Mouse (Mus musculus): Measurements from ENCODE around the gene Kcnmb1.

The Kcnmb1 gene

DNA sequence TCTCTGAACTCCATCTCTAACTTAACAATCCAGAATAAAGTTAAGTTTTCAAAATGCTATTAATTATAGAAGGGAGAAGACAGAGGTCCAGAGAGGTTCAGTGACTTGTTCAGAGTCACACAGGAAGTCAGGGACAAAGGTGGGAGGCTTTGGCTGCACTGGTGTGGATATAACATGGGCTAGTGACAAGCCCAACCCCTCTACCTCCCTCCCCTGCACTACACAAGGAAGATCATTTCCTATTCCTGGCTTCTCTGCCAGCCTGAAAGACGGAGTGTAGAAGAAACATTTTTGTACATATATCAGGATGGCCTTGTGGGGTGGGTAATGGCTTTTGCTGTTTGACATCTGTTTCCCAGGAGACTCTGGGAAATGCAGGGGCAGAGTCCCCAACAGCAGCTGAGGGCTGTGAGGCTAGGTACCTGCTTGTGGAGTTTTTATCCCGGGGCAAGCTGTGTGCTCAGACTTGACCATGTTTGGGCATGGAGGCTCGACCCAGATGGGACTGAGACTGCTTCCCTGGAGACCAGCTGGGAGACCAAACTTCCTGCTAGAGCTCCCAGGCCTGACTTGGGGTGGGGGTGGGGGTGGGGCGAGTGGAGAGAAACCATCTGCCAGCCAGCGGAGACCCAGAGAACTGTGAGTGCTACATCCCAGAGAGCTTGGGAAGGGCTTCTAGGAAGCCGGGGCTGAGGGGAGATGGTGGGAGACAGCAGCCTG, at the start of gene Kcnmb1:
Gene Kcnmb1, plus strand, starts transcription at position 326 of the 720 bp plus-strand sequence.
- in situ Hi-C loops (cut with MseI, MboI): no loop called here

DNA sequence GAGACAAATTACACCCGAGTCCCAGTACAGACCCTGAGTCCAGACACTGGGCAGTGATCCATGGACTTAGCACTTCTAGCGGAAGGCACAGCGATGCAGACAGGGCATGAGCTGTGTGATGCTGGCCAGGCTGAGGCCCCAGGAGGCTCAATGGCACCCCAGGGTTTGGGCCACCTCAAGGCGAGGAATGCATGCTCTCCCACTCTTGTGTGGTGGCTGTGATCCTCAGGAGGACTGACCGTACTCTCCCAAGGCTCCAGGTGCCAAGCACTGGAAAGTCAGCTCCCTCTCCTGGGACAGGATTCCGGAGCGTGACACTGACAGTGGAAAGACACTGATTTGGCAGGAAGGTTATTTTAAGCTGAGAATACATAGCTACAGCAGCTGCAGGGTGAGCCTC, 49.8 kb upstream of the Kcnmb1 start:
- in situ Hi-C loops (cut with MseI, MboI): loop anchor here in 1 of 2 experiments (25.0 kb wide), 1 partner anchor 726 kb away; no protein-coding TSS in a partner anchor

DNA sequence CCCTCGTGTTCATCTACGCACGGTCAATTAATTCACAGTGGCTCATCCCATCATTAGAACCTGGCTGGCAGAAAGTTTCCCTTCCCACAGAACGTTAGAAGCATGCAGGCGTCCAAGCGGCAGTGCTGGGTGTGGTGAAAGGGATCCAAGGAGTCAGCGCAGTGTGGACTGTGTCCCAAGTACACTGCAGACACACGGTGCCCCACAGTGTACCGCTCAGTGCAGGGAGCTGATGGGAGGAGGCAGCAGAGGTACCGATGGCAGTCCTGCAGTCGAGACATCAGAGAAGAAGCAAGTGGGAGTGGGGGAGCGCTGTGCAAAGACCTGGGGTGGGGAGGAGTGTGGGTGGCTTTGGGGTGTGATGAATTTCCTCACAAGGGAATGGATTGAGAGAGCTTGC, 48.6 kb upstream of the Kcnmb1 start:
- in situ Hi-C loops (cut with MseI, MboI): loop anchor here in 1 of 2 experiments (25.0 kb wide), 1 partner anchor 727 kb away; no protein-coding TSS in a partner anchor

DNA sequence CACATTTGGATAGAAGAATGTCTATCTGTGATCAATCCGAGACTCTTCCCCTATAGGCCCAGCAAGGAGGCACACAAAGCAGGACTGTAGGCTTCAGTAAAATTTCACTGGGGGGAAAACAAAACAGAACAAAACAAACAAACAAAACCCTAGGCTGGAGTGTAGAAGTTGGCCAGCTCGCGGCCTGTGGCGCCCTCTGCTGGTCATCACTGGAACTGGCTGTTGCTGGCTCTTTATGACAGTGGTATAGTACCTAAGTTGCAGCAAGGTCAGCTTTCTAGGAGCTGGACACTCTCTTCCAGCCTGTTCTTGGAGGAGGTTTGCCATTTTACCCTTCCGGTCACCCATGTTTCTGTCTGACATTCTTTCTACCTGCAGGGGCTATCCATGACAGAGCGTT, 45.2 kb upstream of the Kcnmb1 start:
- in situ Hi-C loops (cut with MseI, MboI): loop anchor here (5.0 to 25.0 kb wide), 2 partner anchors 185 to 730 kb away; no protein-coding TSS in a partner anchor

DNA sequence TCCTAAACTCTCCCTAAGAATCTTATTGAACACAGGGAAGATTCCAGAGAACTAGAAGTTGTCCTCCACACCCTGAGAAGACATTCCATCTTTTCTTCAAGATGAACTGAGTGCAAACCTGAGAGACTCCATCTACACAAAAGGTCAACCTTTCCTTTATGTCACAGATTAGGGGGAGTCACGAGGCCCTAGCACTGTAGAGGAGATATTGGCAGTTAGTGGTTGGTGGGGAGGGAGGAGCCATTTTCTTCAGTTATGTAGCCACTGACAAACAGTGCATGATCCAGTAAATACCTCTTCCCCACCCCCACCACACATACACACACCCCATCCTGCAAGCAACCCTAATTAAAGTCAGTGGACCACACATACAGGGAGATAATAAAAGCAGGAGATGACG, 44.4 kb upstream of the Kcnmb1 start:
- in situ Hi-C loops (cut with MseI, MboI): loop anchor here (5.0 to 25.0 kb wide), 2 partner anchors 186 to 731 kb away; no protein-coding TSS in a partner anchor

DNA sequence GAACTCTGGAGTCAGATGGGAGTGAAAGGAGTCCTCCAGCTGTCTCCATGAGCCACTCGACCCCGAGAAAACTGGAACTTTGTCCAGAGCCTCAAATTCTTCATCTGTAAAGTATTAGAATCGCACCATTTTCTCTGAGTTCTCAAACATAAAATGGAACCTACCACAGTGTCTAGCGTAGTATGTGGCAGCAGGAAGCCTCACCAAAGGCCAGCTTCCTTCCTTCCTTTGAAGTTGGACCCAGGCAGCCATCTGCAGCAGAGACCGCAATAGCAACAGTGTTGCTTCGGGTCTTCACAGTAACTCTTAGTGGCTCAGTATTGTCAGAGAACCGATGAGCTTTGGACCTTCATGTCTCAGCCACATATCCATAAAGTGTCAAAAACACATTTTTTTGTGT, 43.0 kb upstream of the Kcnmb1 start:
- in situ Hi-C loops (cut with MseI, MboI): loop anchor here (5.0 to 25.0 kb wide), 2 partner anchors 188 to 733 kb away; no protein-coding TSS in a partner anchor

DNA sequence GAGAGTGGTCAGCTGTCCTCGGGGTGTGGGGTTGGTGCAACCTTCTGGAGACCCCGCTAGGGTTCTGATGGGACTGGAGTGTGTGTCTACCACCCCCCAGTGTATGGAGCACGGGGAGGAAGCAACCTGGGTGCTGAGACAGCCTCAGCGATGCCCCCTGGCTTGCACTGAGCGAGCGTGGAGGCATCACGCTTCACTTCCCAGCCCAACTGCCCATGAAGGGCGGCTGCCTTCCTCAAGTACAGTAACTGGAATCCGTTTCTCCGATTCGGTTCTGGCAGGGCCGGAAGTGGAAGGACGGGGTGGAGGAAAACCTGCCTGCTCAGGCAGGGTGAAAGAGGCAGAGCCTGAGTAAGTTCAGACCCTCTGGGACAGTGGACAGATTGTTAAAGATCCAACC, 41.4 kb upstream of the Kcnmb1 start:
- in situ Hi-C loops (cut with MseI, MboI): loop anchor here in 1 of 2 experiments (25.0 kb wide), 1 partner anchor 734 kb away; no protein-coding TSS in a partner anchor

DNA sequence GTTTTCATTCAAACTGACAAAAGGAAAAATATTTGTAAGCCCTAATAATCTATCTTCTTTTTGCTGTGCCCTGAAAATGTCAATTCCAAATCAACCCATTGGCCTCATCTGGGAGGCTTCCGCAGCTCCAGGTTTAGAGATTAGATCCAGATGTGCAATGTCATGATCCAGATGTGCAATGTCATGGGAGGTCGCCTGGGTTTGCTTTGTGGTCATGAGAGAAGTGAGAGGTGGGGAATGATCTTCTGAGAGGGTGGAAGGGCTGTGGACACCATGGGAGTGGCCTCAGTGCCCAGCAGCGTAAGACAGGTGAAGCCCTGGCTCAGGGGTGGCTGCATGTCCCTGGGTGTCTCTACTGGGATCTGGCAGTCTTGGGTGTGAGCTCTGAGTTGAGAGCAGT, 39.8 kb upstream of the Kcnmb1 start:
- in situ Hi-C loops (cut with MseI, MboI): loop anchor here in 1 of 2 experiments (25.0 kb wide), 1 partner anchor 736 kb away; no protein-coding TSS in a partner anchor

DNA sequence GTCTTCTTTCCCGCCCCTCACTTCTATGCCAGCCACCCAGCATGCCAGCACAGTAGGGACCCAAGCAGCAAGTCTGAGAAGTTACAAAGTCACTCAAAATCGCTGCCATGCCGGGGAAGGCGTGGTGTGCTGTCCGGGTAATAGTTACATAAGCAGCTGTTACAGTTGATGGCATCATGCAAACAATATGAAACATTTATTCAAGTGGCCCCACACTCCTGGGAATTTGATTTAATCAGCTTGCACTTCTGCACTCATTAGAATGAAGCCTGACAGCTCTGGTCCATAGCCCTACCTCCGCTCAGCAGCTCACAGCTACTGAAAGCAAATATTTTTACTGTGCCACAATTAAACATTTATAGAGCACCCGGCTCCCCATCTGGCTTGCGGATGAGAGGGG, 37.0 kb upstream of the Kcnmb1 start:
- in situ Hi-C loops (cut with MseI, MboI): no loop called here

DNA sequence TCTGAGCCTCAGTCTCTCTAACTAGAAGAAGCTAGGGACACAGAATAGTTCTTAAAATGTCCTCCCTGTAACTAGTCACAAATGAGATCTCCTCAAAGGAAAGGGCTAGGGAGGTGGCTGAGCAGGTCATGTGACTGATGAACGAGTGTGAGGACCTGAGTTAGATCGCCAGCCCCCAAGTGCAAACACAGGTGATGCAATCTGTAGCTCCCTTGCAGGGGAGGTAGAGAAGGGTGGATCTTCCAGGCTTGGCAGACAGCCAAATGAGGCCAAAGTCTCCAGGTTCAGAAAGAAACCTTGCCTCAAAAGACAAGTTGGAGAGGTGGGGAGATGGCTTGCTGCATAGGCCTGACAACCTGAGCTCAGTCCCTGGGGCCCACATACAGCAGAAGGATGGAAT, 36.3 kb upstream of the Kcnmb1 start:
- in situ Hi-C loops (cut with MseI, MboI): no loop called here

DNA sequence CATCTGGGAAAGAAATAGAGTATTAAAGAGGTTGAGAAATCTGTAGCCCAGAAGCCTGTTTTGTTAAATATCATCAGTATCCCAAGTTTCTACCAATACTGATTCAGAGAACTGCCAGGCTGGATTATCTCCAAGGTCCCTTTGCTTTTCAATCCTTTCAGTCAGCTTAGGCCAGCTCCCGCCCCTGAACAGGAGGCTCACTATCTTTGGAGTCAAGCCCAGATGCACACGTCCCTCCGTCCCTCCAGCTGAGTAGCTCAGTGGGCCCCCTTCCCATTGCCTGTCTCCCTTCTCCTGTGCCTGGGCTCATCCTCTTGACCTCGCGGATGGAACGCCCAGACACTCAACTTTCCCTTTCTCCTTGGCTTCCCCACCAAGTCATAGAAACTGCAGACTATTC, 35.5 kb upstream of the Kcnmb1 start:
- in situ Hi-C loops (cut with MseI, MboI): no loop called here

DNA sequence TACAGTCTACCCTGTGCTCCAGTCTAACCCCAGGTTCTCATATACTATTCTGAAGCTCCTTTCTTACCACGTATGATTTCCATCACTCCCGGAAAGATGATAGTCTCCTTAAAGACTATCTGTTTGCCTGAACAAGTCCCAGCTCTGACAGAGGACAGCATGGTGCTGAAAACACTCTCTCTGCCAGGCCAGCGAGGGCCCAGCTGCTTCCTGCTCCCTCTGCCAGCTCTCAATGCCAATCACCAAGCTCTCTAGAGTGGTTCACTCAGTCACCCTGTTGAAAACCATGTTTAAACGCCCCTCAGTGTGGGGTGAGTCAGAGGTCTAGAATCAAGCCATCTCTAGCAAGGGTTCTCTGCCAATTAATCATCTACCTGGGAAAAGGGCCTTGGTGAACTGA, 35.0 kb upstream of the Kcnmb1 start:
- in situ Hi-C loops (cut with MseI, MboI): no loop called here

DNA sequence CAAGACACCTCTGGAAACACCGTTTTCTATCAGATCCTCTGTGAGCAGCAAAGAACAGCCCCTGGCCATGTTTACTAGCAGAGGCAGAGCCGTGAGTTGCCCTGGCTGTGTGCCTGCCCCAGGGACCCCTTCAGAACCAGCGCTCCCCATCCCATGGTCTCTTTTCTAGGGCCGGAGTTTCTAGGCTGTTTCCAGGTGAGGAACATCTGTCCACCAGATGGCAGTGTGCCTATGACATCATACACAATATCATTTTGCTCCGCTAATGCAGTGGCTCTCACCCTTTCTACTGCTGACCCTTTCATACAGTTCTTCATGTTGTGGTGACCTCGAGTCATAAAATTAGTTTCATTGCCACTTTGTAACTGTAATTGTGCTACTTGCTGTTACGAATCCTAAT, 34.2 kb upstream of the Kcnmb1 start:
- in situ Hi-C loops (cut with MseI, MboI): no loop called here

DNA sequence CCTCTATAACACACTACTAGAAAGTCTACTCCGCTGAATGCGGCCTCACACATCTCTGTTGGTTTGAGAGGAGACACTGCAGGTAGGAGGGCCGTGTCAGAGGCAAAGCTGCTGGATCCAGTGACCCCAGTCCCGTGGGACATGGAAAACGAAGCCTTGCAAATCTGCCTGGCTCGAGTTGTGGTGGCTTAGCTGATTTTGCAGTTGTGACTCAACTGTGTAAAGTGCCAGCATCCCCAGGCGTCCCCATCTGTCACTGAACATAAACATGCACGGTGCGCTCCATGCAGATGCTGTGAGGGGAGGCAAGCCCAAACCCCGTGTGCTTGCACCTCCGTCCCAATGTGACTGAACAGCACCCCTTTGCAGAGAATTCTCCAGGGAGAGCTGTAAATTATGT, 33.4 kb upstream of the Kcnmb1 start:
- in situ Hi-C loops (cut with MseI, MboI): no loop called here

DNA sequence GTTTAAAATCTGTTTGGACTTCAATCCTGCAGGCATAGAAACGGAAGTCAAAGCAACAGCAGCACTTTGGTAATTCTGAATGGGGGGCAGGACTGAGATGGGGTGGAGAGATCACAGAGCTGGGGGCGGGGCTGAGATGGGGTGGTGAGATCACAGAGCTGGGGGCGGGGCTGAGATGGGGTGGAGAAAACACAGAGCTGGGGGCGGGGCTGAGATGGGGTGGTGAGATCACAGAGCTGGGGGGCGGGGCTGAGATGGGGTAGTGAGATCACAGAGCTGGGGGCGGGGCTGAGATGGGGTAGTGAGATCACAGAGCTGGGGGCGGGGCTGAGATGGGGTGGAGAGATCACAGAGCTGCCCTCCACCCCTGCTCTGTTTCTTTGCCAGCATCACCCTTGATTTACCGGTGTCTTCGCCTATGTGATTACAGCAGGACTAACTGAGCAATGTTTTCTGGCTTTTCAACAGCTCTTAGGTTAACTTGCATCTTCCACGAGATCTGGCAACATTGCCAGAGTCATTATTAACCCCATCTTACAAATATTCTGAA, 30.9 kb upstream of the Kcnmb1 start:
- in situ Hi-C loops (cut with MseI, MboI): no loop called here

DNA sequence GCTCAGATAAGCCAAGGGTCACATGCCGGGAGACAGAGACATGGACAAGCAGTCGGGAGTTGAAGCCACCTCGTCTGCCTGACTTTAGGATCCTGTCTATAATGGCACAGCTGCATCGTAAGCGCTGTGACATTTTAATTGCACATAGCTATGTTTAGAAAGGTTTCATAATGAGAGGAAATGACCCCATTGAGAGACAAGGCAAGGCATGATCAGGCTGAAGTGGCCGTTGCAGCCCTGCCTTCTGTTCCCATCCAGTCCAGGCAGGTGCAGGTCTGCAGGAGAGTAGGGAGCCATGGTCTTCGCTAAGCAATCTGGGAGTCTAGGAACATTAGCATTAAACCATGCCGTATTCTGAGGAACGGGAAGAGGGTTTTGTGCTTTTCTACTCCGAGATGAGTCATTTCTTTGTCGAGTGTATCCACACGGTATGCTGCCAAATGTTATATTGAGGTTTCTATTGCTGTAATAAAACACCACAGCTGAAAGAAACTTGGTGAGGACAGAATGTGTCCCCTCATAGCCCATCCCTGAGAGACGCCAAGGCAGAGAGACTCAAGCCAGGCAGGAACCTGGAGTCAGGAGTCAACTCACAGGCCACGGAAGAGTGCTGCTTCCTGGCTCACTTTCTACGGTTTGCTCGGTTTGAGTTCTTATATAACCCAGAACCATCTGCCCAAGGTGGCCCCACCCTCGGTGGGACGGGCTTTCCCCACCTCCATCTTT, 30.3 kb upstream of the Kcnmb1 start:
- in situ Hi-C loops (cut with MseI, MboI): no loop called here

DNA sequence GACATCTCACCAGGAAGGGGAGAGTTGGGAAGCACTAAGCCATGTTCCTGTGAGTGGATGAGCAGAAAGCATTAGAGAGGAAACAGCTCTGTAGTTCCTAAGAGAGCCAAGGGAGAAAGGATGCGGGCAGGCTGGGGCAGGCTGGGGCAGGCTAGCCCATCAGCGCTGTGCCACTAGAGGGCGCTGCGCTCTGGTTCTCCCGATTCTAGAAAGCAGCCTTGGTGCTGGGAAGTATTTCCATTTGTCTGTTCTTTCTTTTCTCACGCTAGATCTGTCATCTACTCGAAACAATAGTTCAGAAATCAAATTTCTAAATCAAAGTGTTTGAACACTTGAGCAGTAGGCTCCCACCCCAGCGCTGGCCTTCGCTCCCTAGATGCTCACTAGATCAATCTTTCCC, 28.5 kb upstream of the Kcnmb1 start:
- in situ Hi-C loops (cut with MseI, MboI): no loop called here

DNA sequence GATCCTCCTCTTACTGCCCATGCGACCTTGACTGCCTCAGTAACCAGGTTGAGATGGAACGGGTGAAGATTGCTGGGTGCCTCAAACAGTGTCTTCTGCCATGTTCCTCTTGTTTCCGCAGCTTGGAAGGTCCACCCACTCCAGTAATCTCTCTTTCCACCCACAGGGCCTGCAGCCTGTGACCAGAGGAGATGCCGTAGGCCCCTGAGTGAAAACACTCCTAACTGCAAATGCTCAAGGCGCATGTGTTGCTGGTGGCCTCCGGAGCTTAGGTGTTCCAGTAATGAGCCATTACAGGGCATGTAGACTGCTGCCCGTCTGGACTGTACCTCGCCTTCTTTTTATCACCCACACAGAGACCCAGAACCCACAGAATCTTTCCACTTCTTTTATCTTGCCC, 25.2 kb upstream of the Kcnmb1 start:
- in situ Hi-C loops (cut with MseI, MboI): no loop called here

DNA sequence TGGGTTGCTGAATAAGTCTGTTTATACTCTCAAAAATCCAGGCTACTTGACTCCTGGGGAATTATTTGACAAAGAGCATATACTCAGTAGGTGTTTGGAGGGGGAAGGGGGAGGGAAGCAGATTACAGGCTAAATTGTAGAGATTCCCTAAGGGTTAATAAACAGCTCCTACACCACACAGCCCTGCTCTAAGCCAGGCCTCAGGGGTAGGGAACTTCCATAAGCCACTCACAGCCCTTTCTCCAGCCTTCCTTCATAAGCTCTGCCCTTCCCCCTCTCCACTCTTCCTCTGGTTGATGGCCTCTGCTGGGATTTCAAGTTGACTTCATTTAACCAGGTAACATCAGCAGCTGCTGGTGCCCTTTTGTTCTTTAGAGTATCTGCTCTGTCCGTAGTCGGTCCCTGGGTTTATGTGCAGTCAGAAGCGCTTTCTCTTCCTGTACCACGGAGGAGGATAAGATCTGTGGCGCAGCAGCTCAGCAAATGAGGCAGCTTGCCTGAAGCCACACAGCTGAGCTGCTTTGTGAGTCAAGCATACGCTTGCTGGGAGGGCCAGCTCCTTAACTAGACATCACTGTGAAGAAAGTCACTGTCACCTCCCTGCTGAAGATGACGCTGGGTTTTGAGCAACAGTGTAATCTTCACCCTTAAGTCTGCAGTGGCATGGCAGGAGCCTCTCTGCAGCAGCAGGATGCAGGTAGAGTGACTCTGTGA, 24.1 kb upstream of the Kcnmb1 start:
- in situ Hi-C loops (cut with MseI, MboI): no loop called here

DNA sequence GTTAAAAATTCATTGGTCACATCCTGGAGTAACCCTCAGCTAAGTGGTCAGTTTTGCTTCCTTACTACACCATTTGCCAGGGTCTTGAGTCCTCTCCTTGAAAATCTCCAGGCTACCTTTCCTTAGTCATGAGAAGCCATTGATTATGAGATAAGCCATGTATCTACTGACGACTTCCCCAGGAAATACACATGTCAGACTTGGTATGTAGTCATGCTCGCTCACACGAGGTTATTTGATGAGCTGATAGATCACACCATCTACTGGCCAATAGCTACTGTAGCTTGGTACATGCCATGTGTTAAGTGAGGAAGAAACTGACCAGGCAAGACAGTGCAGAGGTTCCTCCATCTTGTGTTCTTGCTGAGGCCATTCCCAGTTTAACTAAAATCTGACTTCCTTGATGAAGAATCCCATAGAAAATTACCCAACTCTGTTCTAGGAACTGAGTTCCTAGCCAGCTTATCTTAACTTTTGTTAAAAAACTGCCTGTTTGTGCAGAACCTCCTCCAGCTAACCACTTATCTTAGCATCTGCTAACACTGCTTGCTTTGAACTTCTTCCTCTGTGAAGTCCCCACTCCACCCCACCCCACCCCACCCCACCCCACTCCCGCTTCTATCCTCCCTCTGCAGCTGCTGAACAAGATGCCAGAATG, 23.2 kb upstream of the Kcnmb1 start:
- in situ Hi-C loops (cut with MseI, MboI): no loop called here

DNA sequence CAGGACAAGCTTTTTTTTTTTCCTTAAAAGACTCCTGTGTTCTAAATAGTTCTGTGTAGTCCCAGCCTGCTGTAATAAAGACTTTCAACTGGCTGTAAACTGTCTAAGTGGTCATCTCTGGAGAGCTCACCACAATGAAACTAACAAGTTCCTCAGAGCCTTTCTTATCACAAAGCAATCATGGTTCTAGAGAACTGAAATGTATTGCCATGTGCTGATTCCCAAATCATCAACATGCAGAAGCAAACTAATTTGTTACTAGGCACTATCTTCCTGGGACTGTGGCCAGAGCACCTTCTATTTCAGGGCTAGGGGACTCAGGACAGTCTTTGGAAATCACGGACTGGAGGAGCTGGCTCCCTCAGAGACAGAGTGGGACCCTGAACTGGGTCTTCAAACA, 19.2 kb upstream of the Kcnmb1 start:
- in situ Hi-C loops (cut with MseI, MboI): no loop called here

Data from mouse trophoblast stem cell (cell line).